Mouse (Mus musculus): Measurements from ENCODE around the gene Tmem259.

The Tmem259 gene

DNA sequence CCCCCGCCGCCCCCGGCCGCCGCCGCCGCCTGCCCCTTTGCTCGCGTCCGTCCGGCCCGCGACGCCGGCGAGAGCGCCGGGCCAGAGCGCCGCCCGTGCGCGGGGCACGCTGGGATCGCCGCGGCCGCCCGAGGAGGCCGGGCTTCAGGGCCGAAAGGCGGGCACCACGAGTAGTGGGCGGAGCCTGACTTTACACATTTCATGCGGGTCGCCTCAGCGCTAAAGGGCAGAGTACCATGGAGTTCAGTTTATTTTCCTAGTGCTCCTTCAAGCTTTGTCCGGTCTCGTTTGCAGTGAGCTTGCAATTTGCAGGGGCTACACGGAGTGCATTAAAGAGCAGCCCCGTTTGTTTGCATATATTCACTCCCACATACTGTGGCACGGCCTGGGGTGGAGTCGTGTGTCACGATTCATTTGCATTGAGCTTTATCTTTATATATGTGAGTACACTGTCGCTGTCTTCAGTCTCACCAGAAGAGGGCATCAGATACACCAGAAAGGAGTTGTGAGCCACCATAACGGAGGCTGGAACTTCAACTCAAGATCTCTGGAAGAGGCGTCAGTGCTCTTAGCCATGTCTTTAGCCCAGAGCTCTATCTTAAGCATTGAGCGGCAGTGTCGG is at the start of gene Tmem259:
TSS of gene Tmem259 (minus strand) at position 136 of the 622 bp plus-strand sequence.
- peak; percentile 87 for DNase-seq

GRCm38 (mm10) chr10:80032799-80033480 is 48.8 kb upstream of the Tmem259 start:
- DNase-seq = no peak

DNA sequence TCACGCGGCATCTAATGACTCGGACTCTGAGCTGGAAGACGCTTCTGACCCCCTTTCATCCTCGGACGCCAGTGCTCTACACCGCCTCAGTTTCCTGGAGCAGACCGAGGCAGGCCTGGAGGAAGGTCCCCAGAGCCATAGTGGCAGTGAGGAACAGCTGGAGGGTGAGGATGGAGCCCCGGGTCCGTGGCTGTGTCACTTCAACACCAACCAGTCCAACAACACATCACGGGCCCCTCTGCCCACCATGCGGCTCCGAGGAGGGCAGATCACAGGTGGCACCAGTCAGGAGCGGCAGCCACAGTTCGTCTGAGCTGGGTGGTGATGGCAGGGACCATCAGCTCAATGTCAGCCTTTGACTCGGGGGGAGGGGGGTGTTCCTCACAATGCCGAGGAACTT is 46.6 kb upstream of the Tmem259 start:
- no peak for DNase-seq

DNA sequence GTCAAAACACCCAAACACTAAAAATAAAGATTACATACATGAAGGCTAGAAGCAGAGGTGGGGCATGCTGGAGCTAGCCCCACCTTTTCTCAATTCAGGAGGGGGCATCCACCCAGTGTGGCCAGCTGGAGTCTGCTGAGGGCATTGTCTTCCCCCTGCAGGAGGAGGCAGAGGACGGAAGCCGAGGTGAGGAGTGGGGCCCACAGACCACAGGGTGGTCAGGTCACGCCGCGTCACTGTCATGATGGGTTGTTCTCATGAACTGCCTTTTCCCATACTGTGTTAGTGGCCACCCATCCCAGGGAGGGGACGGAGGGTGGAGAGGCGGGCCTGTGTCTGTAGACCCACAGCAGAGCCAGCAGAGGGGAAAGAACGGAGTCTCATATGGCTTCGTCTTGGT is 46.1 kb upstream of the Tmem259 start:
- DNase-seq = no peak

DNA sequence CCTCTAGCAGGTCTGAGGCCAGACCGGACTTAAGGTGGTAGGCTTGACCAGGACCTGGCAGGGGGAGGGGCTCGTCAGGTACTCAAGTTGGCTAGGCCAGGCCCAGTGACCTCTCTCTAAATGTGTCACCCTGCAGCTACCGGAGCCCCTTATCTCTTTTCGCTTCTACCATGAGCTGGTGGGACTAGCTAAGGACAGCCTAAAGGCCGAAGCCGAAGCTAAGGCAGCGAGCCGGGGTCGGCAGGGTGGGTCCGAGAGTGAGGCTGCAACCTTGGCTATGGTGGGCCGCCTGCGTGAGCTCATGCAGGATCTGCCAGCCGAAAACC is 44.4 kb upstream of the Tmem259 start:
- DNase-seq = no peak

- DNase-seq = no peak
Measured at GRCm38 (mm10) chr10:80027681-80028520, 43.8 kb upstream of the Tmem259 start.

DNA sequence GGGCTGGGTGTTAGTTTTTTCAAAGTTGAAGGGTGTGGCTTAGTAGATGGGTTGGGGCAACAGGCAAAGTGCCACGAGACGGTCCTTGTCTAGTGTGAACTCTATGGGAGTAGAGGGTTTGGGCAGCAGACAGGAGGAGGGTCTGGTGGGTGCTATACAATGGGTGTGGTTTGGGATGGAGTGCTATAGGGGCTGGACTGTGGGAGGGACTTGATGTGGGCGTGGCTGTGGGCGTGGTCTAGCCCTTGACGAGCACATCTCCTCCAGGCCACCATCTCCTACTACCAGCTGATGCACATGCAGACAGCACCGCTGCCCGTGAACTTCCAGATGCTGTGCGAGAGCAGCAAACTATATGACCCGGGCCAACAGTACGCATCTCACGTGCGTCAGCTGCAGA is 41.8 kb upstream of the Tmem259 start:
- no peak for DNase-seq

DNA sequence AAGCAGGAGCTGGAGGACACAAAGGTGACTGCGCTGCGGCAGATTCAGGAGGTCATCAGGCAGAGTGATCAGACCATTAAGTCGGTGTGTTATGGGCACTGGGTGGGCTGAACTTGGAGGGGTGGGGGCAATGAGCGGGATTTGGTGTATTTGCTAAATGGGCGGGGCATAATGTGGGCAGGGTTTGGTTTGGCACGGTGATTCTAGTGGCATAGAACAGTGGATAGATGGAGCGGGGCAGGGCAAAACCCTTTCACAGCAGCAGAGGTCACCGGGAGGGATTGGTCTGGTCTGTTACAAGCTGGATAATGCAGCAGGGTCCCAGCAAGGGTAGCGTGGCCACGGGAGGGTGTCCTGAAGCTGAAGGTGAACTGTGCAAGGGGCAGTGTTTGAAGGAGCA is 41.3 kb upstream of the Tmem259 start:
- no peak for DNase-seq

DNA sequence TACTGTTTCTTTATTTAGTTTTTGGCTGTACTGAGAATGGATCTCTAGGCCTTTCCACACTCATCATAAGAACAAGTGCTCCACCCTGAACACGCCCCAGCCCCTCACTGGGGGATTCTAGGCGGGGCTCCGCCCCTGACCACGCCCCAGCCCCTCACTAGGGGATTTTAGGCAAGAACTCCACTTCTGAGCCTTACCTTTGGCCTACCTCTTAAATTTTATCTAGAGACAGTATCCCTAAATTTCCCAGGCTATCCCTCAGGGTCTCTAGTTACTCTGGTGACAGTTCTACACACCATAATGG is 40.9 kb upstream of the Tmem259 start:
- no peak for DNase-seq

DNA sequence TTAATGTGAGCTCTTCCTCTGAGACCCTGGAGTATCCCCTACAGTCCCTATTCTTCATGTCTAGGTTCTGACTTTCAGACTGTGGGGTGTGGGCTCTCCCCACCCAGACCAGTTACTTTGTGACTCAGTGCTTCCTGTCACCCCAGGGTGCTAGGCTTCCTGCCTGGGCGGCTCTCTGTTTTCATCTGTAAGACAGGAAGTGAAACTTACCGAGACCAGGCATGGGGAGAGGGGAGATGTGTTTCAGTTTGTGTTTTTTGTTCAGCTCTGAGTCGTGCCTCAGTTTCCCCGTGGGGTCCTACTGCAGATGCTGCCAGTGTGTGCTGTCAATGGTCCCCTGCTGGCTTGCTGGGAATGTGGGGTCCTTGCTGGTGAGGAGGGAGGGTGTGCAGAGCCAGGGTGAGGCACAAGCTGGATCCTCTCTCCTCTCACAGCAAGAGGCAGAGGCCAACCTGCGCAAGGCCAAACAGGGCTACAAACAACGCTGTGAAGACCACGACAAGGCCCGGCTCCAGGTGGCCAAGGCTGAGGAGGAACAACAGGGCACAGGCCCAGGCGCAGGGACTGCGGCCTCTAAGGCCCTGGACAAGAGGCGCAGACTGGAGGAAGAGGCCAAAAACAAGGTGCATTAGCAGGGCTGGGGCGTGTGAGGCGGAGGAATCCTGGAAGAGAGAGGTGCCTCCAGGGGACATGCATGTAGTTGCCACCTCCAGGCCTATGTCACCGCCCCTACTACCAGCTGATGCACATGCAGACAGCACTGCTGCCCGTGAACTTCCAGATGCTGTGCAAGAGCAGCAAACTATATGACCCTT is 40.3 kb upstream of the Tmem259 start:
- no peak for DNase-seq

DNA sequence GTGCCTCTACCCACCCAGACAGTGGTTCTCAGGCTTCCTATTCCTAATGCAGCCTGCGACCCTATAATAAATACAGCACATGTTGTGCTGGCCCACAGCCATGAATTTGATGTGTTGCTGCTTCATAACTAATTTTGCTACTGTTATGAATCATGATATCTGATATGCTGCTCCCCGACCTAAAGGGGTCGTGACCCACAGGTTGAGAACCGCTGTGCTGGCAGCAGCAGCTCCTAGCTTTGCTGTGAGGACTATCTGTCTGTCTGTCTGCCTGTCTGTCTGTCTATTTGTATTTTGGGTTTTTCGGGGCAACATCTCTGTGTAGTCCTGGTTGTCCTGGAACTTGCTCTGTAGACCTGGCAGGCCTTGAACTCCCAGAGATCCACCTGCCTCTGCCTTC is 39.6 kb upstream of the Tmem259 start:
- no peak for DNase-seq

DNA sequence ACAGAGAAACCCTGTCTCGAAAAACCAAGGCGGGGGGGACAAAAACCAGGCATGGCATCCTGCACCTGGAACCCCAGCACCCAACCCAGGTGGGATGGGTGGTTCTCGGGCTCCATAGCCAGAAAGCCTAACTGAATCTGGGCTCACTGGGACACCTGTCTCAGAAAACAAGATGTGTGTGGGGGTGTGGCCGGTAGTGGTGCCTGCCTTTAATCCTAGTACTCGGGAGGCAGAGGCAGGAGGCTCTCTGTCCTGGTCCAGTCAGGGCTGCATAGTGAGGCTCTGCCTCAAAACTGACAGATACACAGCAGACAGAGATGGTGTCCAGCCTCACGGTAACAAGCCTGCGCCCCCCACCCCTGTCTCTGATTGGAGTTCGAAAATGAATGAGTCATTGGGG is 38.7 kb upstream of the Tmem259 start:
- no peak for DNase-seq

DNA sequence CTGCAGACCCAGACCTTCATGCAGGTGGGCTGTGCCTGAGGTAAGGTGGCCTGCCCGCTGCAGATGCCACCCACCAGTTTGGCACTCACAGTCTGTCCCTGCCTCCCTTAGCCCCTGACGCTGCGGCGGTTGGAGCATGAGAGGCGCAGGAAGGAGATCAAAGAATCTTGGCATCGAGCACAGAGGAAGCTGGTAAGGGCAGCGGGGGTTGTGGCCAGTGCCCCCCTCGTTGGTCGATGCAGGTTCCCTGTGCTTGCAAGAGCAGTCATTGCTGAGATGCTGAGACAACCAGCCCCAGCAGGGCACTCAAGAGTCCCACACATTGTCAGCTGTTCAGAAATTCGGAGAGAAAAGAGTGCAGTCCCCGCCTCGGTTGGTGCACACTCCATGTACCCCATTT is 38.0 kb upstream of the Tmem259 start:
- no peak for DNase-seq

DNA sequence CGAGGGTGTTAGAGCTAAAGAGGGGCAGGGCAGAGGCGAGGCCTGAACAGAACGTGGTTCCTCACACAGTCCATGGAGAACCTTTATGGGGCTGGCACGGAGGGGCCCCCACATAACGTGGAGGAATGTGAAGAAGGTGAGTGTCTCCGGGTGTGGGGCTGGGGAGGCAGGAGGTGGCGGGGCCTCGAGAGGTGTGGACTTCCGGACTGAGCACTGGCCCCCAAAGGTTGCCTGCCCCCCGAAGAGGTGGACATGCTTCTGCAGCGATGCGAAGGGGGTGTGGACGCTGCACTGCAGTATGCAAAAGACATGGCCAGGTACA is 37.2 kb upstream of the Tmem259 start:
- no peak for DNase-seq

DNA sequence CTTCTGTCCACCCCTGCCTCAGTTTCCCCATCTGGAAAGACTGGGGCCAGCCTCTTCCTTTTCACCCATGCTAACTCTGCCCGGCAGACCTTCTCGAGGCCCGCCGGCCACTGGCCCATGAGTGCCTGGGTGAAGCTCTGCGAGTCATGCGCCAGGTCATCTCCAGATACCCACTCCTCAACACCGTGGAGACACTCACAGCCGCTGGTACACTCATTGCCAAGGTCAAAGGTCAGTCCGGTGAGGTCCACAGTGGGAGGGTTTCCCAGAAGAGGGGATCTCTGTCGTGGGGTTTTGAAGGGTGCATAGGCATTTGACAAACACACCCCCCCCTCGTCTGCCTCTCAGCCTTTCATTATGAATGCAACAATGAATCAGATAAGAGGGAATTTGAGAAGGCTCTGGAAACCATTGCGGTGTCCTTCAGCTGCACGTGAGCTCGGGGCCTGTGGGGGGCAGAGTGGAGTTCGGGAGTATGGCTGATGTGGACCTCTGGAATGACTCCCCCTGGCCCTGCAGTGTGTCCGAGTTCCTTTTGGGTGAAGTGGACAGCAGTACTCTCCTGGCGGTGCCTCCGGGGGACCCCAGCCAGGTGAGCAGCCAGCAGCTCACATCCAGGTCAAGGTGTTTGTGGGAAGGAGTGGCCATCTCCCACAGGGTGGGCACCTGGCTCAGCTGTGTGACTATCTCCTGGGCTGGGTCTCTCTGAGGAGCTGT is 36.6 kb upstream of the Tmem259 start:
- DNase-seq = no peak

GRCm38 (mm10) chr10:80020191-80020590 is 36.1 kb upstream of the Tmem259 start:
- DNase-seq = no peak

DNA sequence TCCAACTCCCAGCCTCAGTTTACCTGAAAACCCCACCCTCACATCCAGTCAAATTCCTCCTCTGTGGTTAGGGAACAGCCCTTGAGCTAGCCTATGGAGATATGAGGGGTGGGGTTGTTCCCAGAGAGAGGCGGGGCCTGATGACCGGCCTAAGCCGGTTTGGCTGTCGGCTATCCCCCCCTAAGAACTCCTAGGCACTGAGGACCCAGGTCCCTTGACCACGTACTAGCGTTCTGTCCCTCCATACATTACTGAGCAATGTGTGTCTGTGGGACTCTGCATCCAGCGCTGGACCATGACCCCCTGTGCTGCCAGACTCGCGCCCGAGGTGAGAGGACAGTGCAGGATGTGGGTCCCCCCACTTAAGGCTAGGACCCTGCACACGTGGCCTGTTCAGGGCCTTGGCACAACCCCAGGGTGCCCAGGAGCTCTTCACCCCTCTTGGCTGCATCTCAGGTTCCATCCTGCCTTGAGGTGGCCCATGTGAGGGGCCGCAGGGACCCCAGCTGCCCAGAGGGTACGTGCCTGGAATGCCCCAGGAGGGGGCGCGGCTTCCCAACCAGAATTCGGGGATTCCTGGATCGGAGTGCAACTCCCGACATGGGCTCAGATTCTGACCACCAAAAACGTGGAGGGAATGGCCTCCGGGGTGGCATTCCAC is 35.5 kb upstream of the Tmem259 start:
- no peak for DNase-seq

DNA sequence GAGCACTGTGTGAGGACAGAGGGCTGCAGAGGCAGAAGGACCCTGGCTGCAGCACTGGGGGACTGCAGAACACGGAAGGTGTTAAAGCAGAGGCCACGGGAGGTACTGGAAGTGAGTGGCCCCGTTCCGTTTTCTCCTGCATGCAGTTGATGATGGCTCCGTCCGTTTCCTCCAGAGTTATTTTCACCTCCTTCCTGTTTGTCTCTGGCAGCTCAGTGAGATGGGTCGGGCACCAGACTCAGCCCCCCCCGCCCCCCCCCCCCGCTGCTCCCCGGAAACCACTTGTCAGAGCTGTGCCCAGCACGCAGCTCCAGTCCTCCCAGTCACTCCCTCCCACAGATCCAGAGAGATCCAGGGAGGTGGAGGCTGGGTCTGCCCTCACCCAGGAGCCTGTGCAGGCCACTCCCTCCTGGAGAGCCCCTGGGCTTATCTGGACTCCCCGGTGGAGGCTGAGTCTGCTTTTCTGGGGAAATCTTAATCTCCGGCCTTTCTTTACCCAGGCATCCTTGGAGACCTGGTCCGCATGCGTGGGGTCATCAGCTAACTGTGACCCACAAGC is 34.7 kb upstream of the Tmem259 start:
- DNase-seq = no peak

GRCm38 (mm10) chr10:80017771-80018170 is 33.6 kb upstream of the Tmem259 start:
- DNase-seq = no peak

DNA sequence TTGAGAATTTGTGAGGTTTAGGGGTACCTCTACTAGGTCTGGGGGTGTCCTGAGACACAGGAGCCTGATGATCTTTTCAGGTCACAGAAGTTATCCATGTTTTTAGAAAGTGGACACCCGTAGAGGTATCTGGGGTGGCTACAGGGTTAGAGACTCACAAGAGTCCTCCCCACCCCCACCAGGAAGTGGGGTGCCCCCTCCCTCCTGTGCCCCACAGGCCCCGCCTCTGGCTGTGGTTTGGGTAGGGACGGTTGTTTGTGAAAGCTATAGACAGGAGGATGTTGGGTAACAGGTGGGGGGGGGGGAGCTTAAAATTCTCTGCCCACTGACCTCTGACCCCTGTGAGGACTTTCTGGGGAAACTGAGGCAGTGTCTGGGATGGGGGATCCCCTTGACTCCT is 33.2 kb upstream of the Tmem259 start:
- DNase-seq = no peak

DNA sequence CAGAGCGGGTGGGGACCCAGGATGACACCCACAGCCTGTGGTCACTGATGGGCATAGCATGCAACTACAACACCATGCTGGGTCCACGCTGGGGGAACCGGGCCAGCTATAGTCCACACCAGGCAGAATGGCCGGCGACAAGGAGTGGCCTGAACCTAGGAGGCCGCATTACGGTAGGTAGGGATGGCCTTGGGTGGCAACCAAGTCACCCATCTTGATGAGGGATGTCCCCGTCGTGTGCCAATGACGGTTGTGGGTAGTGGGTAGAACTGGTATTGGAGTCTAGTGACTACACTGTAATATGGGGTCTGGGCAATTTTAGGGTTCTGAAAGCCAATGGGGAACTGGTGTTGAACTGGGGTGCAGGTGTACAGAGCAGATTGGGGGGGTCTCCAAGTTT is 32.8 kb upstream of the Tmem259 start:
- no peak for DNase-seq

DNA sequence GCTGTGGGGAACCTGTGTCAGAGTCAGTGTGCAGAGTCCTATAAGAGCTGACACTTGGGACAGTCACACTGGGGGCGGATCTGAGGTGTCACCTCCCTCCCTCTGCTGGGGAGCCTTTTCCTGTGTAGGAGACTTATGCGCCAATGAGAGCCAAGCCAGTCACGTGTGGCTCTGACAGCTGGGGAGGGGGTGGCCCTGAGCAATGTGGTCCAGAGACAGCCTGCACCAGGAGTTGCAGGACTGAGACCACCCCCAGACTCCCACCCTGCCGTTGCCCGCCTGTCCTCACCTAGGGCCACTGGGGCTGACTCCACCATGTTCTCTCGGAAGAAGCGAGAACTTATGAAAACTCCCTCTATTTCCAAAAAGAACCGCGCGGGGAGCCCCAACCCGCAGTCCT is 32.4 kb upstream of the Tmem259 start, which contains the start of gene Arhgap45:
TSS of gene Arhgap45 (plus strand) at position 143 of the 400 bp plus-strand sequence.
- DNase-seq = no peak
